Mouse (Mus musculus) spleen, embryonic (tissue): ENCODE measurements around the gene Hic1.

ENCODE experiments used
- CTCF ChIA-PET: fragments of 350-600 bp; sonication (Branson Sonifier 250); formaldehyde crosslinking; loops from one replicate; lab custom pipeline; 2022; lab: Charles Lee

The Hic1 gene

DNA sequence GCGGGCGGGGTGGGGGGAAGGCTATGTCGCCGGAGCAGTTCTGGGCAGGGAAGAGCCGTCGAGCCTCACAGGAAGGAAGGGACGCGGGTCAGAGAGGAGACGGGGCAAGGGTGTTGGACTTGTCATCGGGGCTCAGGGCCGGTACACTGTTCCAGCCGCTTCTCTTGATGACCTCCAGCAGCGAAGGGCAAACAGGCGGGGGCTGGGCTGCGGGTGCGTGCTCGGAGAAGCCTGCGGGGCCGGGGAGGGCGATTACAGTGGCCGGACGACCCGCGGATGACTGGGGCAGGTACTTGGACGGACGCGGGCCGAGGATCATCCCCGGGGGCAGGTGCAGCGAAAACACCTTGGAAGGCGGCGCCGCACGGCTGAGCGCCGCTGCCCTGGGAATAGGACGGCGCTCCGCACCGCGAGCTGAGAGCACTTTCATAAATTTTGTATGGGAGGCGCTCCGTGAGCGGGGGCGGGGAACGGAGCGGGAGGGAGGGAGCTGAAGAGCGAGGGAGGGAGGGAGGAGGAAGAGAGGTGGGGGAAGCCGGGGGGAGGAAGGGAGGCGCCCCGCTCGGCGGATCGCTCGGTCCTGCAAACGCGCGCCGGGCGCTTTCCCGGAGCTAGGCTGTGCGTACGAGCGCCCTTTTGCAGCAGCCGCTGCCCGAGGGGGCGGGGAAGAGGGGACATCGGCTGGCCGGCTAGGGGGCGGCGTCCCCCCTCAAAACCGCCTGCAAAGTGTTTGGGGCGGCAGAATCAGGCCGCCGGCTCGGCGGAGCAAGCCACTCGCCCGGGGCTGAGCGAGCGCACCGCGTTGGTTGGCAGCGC is 24.1 kb upstream of the Hic1 start, which contains the start of gene Rtn4rl1:
Rtn4rl1 (plus strand) TSS at position 528 of the 816 bp plus-strand sequence.
- CTCF ChIA-PET = interaction anchor here (0.5 to 0.6 kb wide), 2 partner anchors 13 to 242 kb away, joined by 3 to 4 read pairs; no protein-coding TSS in a partner anchor

DNA sequence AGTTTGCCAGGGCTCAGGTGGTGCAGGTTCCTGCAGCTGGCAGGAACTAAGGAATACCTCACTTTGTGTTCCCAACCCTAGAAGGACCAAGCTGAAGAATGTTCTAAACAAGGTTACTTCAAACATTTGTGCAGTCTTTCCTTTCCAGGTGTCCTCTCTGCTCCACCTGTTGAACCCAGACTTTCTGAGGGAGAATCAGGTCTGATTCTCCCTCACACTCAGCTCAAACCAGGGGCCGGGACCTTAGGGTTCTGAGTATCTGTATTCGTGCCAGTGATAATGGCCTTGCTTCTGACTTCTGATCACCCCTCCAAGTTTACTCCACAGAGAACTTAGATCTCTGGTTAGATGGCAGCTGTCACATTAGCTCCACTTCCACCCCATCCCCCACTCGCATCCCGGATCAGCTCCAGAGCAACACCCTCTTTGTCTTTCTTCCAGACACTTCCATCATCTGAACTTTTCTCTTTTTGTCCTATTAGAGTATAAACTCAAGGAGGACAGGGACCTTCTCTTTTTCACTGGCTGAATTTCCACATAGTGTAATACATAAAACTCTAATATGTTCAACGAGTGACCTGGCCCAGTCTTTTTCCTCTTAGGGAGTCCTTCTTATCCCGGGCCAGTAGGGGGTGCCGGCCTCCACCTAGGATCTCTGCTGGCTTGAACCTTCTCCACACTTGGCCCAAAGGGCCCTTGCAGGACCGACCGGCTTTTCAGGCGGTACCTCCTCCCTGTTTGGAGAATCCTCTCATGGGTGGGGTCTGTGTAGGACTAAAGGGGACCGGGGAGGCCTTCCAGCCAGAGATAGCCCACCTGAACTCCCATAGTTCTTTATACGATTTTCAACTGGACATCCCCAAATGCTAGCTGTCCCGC is 23.3 kb upstream of the Hic1 start:
- CTCF ChIA-PET = interaction anchor here (1.0 kb wide), 1 partner anchor 98 kb away, joined by 3 read pairs; no protein-coding TSS in a partner anchor

DNA sequence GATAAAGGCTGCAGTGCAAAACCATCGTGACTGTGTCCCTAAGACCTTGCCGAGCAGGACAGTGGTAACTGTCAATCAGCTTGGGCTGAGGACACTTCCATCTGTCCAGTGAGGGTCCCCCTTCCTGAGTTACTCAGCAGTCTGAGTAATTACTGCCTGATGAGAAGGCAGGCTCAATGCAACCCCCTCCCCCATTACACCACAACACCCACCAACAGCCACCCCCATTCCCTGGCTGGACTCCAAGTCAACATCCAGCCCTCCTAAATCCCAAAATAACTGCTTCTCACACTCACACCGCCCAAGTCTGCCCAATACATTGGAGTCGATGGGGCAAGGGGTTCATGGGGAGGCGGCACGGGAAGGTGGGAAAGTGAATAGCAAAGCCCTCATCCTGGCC is 22.5 kb upstream of the Hic1 start:
- CTCF ChIA-PET = interaction anchor here (1.0 kb wide), 1 partner anchor 99 kb away, joined by 3 read pairs; no protein-coding TSS in a partner anchor

DNA sequence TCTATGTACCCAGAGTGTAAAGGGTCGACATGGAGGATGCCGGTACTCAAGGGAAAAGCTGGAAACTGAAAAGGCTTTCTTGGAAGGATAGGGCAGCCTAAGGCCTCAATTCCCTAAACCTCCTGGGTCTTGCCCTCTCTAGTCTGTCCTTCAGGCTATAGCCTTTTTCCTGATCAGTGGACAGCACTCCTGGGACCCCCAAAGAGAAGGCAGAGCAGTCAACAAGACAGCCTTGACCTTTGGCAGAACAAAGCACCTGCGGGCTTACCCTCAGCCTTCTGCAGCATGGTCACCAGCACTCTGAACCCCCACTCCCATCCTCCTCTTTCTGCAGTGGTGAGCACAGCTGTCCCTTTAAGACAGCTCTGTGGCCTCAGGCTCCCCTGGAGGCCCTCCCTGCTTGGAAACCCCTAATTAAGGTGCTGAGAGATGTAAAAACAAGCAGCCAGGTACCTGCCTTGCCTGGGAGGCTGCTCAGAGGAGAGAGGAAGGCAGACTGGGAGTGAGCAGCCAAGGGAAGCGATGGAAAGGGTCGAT is 21.7 kb upstream of the Hic1 start, which contains the start of gene Dph1:
Dph1 (minus strand) TSS at position 337 of the 537 bp plus-strand sequence.
- CTCF ChIA-PET = interaction anchor here (0.5 to 0.8 kb wide), 3 partner anchors 11 to 91 kb away, joined by 3 to 7 read pairs (median 3); no protein-coding TSS in a partner anchor

DNA sequence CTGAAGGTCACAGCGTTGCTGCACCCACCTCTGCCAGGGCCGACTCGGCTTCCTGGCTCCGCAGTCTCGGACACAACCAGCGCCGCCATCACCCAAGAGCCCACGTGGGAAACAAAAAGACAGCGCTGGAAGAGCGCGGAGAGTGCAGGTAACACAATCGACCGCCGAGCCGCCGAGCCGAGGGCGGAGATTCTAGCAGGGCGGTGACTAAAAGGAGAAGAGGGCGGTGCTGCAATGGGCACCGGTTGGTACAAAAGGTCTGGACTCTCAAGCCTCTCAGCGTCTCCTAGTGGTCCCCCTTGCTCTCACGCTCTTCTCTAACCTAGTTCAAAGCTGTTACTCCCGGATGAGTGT is 21.0 kb upstream of the Hic1 start:
- CTCF ChIA-PET = interaction anchor here (0.7 kb wide), 1 partner anchor 10 kb away, joined by 3 read pairs; no protein-coding TSS in a partner anchor

DNA sequence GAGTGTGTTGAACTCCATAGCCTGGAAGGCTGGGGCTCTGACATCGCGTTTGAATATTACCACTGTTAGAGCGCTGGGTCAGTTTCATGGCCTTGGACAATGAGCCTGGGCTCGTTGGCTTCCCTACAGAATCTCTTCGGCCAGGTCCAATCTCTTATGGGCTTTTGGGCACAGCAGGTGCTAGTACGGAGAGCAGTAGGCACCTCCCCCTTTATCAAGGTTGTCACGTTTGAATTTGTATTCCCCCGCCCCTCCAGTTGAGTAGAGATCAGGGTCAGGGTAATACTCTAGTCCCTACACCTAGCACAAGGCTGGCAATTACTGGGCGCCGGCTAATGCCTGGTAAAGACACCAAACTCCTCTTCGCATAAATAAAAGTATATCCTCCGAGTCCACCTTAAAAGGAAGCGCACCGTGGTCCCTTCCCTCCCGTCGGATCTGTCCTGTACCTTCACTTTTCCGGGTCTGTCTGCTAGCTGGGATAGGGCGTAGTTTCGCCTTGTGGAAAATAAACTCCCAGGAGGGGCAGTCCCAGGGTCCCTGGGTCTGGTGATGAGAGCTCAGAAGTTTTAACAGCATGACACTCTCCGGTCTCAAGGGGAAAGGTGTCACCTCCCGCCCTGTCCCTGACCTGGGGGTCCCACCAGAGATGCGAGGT is 20.5 kb upstream of the Hic1 start:
- CTCF ChIA-PET = no interaction called here

DNA sequence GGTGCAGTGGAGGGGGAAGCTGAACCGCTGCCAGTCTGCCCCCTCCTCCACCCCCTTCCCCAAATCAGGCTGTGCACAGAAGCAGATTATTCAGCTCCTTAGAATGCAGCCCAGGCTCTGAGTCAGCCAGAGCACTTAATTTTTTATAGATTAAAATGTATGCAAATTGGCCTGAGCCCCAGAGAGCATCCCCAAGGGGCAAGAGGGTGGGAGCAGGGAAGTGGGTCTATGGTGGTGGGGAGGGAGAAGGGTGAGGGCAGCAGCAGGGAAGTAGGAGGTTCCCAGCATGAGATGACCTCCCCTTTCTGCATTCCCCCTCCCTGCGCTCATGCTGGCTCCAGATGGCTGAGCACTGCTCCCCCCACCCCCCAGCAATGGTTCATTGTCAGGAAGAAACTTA is 15.7 kb upstream of the Hic1 start:
- CTCF ChIA-PET = interaction anchor here (0.7 to 1.3 kb wide), 2 partner anchors 10 to 15 kb away, joined by 4 to 14 read pairs; no protein-coding TSS in a partner anchor

DNA sequence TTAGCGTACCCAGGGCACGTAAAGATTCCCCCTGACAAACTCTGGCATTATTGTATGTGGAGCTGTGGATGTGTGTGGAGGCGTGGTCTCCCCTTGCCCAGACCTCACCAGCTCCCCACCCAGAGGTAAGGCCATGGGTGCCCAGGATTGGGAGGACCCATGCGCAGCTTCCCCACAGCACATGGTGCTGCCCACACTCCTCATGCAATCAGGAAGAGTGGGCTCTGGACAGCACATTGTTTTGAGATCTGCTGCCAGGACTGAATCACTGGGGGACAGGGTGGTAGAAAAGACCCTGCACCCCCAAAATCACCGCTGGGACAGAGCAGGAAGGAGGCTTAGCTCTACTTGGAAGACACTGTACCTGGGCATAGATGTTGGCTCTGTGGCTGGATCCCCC is 15.3 kb upstream of the Hic1 start:
- CTCF ChIA-PET = interaction anchor here (1.3 kb wide), 1 partner anchor 14 kb away, joined by 4 read pairs; no protein-coding TSS in a partner anchor

DNA sequence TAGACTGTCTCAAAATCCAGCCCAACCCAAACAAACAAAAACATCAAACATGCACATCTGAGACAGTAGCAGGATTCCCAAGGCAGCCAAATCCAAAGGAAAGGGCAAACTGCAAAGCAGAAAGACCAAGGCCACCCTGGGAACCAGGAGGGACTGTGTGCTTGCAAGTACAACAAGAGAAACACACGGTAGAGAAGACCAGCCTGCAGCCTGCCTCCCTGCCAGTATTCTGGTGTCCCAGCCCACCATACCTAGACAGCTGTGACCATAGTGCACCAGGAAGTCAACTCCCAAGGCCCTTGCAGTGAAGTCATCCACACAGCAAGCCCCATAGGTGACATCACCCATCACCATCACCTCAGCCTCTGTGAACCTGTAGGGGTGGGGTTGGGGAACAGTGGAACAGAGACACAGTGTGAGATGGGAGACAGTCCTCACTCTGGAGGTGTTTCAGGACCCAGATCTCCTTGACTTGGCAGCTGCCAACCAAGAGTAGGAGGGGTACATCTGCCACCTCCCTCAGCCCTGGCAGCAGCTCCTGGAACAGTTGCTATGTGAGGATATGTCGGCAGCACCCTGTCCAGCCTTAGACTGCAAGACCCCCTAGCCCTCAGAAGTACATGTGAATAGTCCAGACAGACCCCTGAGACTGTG is 14.7 kb upstream of the Hic1 start:
- CTCF ChIA-PET = no interaction called here

DNA sequence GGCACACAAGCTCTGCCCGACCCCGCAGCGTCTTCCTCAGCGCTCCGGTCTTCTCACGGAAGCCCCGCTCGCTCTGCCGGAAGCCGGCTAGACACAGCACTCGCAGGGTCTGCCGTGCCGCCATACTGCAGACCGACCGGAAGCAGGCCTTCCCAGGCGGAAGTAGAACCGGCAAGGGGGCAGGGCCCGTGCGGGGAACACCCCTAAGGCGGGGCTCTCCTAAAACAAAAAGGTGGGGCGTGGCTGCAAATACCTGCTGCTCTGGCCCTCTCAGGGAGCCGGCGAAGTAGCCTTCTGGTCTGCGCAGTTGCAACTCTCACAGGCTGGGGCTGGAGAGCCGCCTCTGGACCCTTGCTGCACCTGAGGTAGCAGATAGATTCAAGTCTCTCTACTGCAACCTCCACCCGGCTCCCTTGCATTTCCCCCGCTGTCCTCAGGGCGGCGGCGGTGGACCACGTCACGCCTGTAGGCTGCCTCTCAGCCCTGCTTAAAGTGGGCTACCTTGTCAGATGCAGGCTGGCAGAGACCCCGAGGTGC is 9.4 kb upstream of the Hic1 start, which contains the start of gene Ovca2:
Ovca2 (minus strand) TSS at position 164 of the 537 bp plus-strand sequence.
- CTCF ChIA-PET = interaction anchor here (0.6 kb wide), 1 partner anchor 113 kb away, joined by 3 read pairs; no protein-coding TSS in a partner anchor

DNA sequence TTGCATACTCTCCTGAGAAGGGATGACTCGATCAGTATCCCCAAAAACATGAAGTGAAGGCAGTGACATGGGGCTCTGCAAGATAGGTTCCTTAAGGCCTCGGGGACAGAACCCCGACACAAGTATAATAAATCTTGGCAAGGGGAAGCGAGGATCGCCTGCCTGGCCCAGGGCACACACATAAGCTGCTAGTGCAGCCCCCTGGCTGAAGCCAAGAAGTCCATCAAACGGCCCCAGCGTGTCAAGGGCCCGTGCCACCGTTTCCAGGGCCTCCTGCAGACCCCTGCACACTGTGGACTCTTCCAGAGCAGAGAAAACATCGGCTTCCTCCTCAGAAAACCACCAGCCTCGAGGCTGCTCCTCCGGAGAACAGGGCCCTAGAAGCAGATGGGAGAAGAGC is 8.7 kb upstream of the Hic1 start:
- CTCF ChIA-PET = no interaction called here

DNA sequence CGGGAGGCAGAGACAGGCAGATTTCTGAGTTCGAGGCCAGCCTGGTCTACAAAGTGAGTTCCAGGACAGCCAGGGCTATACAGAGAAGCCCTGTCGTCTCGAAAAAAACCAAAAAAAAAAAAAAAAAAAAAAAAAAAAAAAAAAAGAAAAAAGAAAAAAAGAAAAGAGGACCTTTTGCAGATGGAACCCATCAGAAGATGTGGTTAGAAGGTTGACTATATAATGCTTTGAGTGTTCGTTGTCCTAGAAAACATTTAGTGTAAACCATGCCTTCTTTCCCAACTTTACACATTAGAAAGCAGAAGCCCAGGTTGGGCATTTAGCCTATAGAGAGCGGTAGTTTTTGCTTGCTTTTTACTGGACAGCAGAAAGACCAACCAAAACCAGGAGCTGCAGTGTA is 5.3 kb upstream of the Hic1 start:
- CTCF ChIA-PET = interaction anchor here (0.8 kb wide), 1 partner anchor 312 kb away, joined by 3 read pairs; the partner anchor contains the start of gene Prpf8

DNA sequence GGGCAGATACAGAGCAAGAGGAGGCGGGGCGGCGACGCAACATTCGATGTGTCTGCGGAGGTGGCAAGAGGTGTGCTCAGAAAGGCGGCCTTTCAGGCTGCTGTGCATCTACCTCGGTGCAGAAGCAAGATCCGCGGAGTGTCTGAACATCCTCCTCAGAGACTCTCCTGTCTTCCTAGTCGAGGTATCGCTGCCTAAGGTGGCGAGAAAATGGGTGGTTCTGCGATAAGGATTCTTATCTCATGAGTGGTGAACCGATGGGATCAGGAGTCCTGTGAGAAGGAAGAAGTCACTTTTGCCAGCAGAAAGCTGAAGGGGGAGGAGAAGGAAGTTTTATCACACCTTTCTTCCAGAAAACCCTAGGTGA is 4.5 kb upstream of the Hic1 start:
- CTCF ChIA-PET = interaction anchor here (0.8 kb wide), 1 partner anchor 313 kb away, joined by 3 read pairs; the partner anchor contains the start of gene Prpf8

DNA sequence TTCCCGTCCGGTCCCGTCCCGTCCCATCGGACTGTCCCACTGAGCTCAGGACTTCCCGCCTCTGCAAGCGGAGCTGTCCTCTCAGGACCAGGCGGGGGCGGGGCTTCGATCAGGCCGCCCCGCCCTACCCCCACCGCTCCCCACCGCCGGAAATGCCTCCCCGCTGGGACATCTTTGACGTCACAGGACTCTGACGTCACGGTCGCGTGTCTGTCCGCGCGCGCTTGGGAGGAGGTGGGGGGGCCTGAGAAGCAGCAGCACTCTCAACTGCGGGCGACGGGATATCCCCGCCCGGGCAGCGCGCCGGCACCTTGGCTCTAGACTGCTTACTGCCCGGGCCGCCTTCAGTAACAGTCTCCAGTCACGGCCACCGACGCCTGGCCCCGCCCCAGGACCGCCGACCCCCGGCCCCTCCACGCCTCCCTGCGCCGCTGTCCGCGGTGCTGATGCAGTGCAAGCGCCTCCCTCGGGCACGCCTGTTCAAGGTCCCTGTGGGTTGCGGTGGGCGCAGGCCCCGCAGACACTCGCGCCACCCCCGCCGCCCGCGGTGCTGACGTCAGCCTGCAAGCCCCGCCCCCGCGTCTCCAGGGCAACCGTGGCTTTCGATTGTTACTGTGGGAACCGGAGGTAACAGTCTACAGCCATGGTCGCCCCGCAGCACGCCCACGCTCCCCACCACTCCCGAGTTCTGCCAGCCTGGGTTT is 3.9 kb upstream of the Hic1 start:
- CTCF ChIA-PET = no interaction called here

DNA sequence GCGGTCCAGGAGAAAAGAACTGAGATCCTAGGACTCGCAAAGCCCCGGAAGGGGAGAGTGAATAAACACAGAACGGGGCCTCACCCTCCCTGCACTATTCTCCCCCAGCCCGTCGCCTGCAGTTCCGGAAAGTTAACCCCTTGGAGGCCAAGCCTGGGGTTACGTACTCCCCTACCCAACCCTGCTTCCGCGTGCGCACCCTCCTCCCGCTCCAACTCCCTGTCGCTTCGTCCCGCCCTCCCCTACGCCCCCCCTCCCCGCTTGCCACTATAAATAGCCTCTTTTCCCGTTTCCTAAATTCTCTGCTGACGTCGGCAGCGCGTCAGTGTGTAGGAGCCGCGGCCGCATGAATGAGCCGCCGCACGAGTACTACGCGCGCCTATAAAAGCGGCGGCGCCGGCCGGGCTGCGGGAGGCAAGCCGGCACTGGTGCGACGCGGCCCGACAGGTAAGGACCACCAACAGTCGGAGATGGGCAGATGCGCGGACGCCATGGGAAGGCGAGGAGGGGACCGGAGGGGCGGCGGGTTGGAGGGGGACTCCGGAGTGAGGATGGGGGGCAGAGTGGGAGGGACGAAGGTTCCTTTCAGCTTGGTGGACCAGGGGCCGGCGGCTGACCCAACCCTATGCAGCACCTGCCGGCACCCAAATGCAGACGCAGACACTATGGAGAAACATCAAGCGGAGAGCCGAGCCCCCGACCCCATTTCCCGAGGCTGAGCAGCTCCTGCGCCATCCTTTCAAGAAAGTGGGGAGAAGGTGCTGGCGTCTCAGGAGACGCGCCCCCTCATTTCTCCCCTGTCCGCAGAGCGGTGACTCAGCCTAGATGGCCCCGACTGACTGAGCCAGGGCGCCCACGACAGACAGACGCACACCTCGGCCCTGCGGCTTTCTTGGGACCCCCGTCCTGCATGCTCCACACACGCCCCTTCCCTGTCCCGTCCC is 3.1 kb upstream of the Hic1 start:
- CTCF ChIA-PET = no interaction called here

DNA sequence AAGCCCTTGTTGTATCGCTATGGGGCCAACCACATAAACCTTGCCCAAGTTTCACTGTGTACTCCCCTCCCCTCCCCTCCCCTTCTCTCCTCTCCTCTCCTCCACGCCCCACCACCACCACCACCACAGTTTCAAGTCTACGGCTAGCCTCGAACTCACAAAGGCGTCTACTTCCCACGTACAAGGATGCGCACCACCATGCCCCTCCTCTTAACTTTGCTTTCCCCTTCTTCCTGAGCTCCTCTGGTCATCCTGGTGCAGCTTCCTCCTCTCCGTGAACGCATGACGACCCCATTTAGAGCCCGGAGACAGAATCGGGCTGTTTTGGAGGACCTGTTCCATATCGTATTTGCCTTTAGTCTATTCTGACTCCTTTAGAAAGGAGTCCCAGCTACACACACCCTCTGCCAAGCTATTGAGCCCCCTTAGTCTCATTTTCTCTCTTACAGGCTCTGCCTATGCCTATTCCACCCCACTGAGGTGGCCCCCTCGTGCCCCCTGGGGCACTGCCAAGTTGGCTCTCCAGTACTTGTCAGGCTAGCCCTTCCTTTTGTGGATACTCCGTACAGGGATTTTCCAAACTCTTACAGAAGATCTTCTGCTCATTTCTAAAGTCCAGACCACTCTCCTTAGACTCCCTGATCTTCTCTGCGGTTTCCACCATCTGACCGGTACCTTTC is 2.0 kb upstream of the Hic1 start:
- CTCF ChIA-PET = interaction anchor here (0.7 to 0.8 kb wide), 2 partner anchors 16 to 38 kb away, joined by 3 to 6 read pairs; no protein-coding TSS in a partner anchor

DNA sequence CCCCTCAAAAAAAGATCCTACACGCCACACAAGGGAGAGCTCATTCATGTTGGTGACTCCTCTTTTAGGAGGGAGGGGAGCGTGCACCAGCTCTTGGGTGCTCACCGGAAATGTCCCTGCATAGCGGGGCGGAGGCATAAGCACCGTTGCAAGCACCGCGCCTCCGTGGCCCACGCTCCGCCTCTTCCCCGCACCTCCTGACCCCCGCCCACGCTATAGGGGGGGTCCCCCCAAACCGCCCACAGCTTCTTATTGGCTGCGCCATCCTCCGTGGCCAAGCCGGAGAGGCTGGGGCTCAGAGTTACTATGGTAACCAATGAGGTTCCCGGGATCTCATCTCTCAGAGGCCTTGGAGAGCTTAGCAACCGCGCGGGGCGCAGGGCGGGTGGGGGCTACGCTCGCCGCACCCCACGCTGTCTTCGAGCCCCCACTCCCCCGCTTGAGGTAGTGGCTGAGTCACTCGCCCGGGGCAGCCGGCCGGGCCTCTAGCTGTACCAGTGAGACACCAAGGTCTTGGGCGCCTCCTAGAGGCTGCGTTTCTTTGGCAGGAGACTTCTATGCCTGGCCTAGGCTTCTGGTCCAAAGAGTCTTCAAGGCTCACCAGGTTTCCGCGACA is 925 bp upstream of the Hic1 start:
- CTCF ChIA-PET = interaction anchor here (0.7 to 1.2 kb wide), 5 partner anchors 13 to 237 kb away, joined by 3 to 7 read pairs (median 4); no protein-coding TSS in a partner anchor
